Mouse (Mus musculus) spleen, postnatal 4 days (tissue): ENCODE results near the gene Taf1a.
A peak's percentile ranks its signal among the peaks of the same experiment; 100 is the strongest.

Experiments used
- DNase-seq, 2 experiments: peaks; one replicate each; pipeline ENCODE4 v3.0.0; 2022; ENCODE audit warnings: low spot score in 2 of 2

The Taf1a gene

GRCm38 (mm10) chr1:183414081-183414727, 25.4 kb downstream of the Taf1a start:
- no peak for DNase-seq

GRCm38 (mm10) chr1:183417873-183418272, 29.1 kb downstream of the Taf1a start, which contains the start of gene Hhipl2:
Hhipl2 (plus strand) TSS chr1:183418215.
- DNase-seq: no peak

- no peak for DNase-seq
Measured at GRCm38 (mm10) chr1:183419741-183420140, 31.0 kb downstream of the Taf1a start.

- DNase-seq: no peak
Measured at GRCm38 (mm10) chr1:183420296-183420695, 31.5 kb downstream of the Taf1a start.

GRCm38 (mm10) chr1:183424100-183424499, 35.3 kb downstream of the Taf1a start:
- DNase-seq: no peak

DNA sequence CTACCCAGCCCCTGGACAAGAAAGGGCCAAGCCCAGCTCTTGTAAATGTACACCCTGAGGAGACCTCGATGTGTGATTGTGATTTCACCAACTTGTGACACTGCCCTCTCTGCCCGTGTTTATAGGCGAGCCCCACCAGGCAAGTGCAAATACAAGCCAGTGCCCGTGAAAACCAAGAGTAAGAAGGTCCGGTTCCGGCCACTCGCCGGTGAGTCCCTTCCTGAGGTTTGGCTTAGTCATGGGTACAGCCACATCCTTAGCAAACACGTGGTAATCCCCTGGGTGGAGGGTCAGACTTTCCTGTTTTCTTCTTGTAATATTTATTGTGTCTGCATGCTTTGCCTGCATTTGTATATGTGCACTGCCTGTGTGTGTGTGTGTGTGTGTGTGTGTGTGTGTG, 46.1 kb downstream of the Taf1a start:
- no peak for DNase-seq

GRCm38 (mm10) chr1:183439036-183439435, 50.3 kb downstream of the Taf1a start:
- peak; percentile 51 to 85 for DNase-seq

DNA sequence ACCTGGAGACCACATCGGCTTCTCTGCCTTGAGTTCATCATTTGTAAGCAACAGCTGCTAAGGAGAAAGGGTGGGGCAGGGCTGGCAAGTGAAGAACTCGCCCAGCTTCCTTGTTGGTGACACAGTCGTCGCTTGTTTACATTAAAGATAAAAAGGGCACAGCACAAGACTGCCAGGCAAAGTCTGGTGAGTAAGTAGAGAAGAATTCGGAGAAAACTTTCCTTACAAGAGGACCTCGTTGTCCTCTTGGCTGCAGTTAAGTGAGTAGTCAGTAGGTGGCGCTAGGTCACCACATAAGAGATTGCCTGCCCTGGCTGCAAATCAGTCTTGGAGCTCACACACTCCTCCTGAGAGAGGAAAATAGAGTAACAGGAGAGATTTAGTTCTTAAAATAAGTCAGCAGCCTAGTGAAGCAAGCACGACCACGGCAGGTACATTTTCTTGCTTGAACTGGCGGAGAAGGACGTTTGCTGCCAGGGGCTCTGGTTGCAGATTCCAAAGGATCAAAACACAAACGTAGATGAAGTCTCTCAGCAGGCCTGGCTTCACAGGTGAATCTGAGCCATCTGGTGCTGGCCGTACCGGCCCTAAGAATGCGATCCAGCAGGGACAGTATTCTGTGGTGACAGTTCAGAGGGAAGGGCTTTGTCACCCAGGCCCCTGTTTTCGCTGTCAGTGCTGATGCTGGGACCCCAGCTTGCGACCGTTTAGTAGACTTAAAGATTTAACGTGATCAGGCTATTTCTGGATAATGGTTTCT, 53.4 kb downstream of the Taf1a start:
- peak; percentile 56 to 81 for DNase-seq

DNA sequence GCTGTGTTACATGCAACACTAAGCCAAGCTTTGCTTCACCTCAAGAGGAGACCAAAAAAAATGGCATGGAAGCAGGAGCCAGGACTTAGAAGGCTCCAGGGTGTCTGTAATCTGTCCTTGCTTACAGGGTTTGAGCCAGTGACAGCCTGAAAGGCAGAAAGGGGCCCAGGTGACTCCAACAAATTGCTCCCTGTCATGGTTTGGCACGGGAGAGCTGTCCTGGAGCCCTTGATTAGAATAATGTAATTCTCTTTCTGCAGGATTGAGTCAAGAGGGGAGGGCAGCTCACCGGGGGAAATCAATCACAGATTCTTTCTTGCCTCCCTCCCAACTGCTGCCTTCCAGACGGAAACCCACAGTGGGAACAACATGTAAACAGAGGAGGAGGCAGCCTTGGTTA, 64.3 kb downstream of the Taf1a start:
- no peak for DNase-seq
